Mouse (Mus musculus) heart, adult 2 months (tissue): ENCODE results near the gene Ywhae.

Experiments
- CTCF ChIP-seq: fragments of 200-600 bp; IDR thresholded peaks from 2 replicates; pipeline ENCODE4 v1.8.1; 2022; ENCODE audit warnings: antibody characterized with exemption, mild to moderate bottlenecking, moderate library complexity
- POLR2A ChIP-seq: fragments of 200-500 bp; IDR thresholded peaks from 2 replicates; pipeline ENCODE4 v1.6.1; 2011; ENCODE audit warnings: mild to moderate bottlenecking, low read depth, low read length, control low read depth; ENCODE audit not compliant: insufficient read depth

GRCm38 (mm10) chr11:75716661-75717325 lies 15.9 kb upstream of the Ywhae start:
- TF ChIP-seq CTCF (no peak), POLR2A (no peak)
